Mouse (Mus musculus) midbrain, embryonic 10.5 days (tissue): ENCODE measurements at regions not wholly inside any gene's neighbourhood (a gene's known extent, or its start where the extent isn't known, plus 50 kb on each side); places are given as distances from the start of the nearest gene placed in this dataset.

Source experiments
- DNase-seq: peaks from one replicate; pipeline ENCODE4 v3.0.0-alpha.2; 2017; ENCODE audit warnings: low spot score
- H3K27ac ChIP-seq: fragments of 300-500 bp; sonication (generic); replicated peaks from 2 replicates; pipeline ENCODE4 v1.5.1; 2016; ENCODE audit warnings: mild to moderate bottlenecking
- H3K27me3 ChIP-seq: fragments of 300-500 bp; sonication (generic); 2 replicates; pipeline ENCODE4 v1.6.1; 2016; ENCODE audit warnings: low read depth, mild to moderate bottlenecking; ENCODE audit not compliant: poor library complexity, severe bottlenecking
- H3K36me3 ChIP-seq: fragments of 300-500 bp; sonication (generic); 2 replicates; pipeline ENCODE4 v1.6.1; 2016; ENCODE audit warnings: mild to moderate bottlenecking, moderate library complexity
- H3K4me1 ChIP-seq: fragments of 300-500 bp; sonication (generic); 2 replicates; pipeline ENCODE4 v1.6.1; 2016
- H3K4me3 ChIP-seq: fragments of 300-500 bp; sonication (generic); 2 replicates; pipeline ENCODE4 v1.5.1; 2016; ENCODE audit warnings: mild to moderate bottlenecking, moderate library complexity
- H3K9me3 ChIP-seq: fragments of 300-500 bp; sonication (generic); replicated peaks from 2 replicates; pipeline ENCODE4 v1.6.1; 2016; ENCODE audit warnings: mild to moderate bottlenecking
- WGBS: fragments of 180-500 bp; shearing (Covaris S2); methylation state at CpG from one replicate; pipeline ENCODE4 v1.1.7; 2016; 5-methylcytosine and 5-hydroxymethylcytosine counted together

DNA sequence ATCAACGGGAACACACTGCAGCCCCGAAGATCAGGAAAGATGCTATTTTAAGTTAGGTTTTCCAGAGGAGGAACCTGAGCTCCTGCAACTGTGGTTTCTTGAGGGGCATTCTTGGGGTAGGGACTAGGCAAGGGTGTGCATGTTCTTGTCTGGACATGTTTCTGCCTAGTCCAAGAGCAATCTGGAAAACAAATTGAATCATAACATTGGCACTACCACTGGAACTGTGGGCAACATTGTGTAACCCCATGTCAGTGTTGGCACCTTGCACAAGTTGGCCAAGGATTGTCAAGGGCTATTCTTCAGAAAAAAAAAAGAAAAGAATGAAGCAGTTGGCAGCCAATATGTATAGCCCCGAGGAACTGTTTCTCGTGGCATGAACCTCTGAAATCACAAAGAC lies 80.3 kb upstream of the Fam49a start:
- no peaks in the 10 kb centered on the region for H3K27me3 ChIP-seq
- no peak for DNase-seq
- peaks cover 15% of the 10 kb centered on the region for H3K4me1 ChIP-seq
- H3K4me3 ChIP-seq: no peak overlapping the region
- H3K27ac ChIP-seq: no peak overlapping the region
- H3K36me3 ChIP-seq: no peaks in the 10 kb centered on the region
- H3K9me3 ChIP-seq: no peaks in the 10 kb centered on the region
- WGBS: 93% methylated on average over 4 of the region's 4 CpGs

GRCm38 (mm10) chr12:12186353-12186752 lies 75.6 kb upstream of the Fam49a start:
- DNase-seq: no peak
- Histone ChIP-seq H3K9me3 (no peaks in the 10 kb centered on the region), H3K4me1 (no peaks in the 10 kb centered on the region), H3K4me3 (no peak overlapping the region), H3K36me3 (no peaks in the 10 kb centered on the region), H3K27ac (no peak overlapping the region), H3K27me3 (no peaks in the 10 kb centered on the region)
- WGBS: 94% methylated on average over 2 of the region's 2 CpGs

GRCm38 (mm10) chr12:12195066-12195465 lies 66.9 kb upstream of the Fam49a start:
- Histone ChIP-seq H3K27ac (no peak overlapping the region), H3K27me3 (no peaks in the 10 kb centered on the region), H3K4me3 (no peak overlapping the region), H3K4me1 (peaks cover 4% of the 10 kb centered on the region; the same call in 1 of the 2 replicates), H3K9me3 (no peaks in the 10 kb centered on the region), H3K36me3 (no peaks in the 10 kb centered on the region)
- 83% methylated on average over 1 of the region's 1 CpGs for WGBS
- DNase-seq: no peak

DNA sequence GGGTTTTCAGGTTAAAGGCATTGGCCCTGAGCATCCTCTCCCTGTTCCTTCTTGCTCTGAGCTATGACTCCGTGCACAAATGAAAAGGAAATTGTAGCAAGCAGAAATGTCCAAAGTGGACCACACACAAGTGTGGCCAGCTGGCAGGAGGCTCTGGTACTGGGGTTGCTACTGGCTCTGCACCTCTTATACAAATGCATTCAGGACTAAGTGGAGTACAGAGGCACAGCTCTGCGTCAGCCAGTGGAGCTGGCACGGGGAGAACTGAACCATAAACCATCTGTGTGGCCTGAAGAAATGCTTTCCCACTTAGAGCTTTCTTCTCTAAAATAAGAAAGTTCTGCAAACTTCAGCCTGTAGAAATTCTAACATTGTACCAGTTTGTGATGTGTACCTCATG lies 65.3 kb upstream of the Fam49a start:
- H3K27ac ChIP-seq: no peak overlapping the region
- no peak overlapping the region for H3K4me3 ChIP-seq
- no peak for DNase-seq
- no peaks in the 10 kb centered on the region for H3K36me3 ChIP-seq
- H3K4me1 ChIP-seq: peaks cover 4% of the 10 kb centered on the region; the same call in 1 of the 2 replicates
- no peaks in the 10 kb centered on the region for H3K27me3 ChIP-seq
- WGBS: 89% methylated on average over 3 of the region's 3 CpGs
- no peaks in the 10 kb centered on the region for H3K9me3 ChIP-seq

- DNase-seq: no peak
- H3K4me3 ChIP-seq: no peak overlapping the region
- no peaks in the 10 kb centered on the region for H3K4me1 ChIP-seq
- H3K36me3 ChIP-seq: no peaks in the 10 kb centered on the region
- H3K27me3 ChIP-seq: no peaks in the 10 kb centered on the region
- no peaks in the 10 kb centered on the region for H3K9me3 ChIP-seq
- WGBS: 59% methylated on average over 1 of the region's 1 CpGs
- H3K27ac ChIP-seq: no peak overlapping the region
Measured at GRCm38 (mm10) chr12:12208216-12208615, 53.7 kb upstream of the Fam49a start.
